Mouse (Mus musculus): Measurements from ENCODE around the gene Gstm2. TPM values are rescaled to one million over a fixed set of nuclear protein-coding genes. Genes with fewer than 3 reads are reported as not detected.
"Not testable (repeated sequence)": the region's sequence is repeated elsewhere in the genome, so short reads cannot be mapped to it uniquely, and the experiment has no call there.

Gene Gstm2
- polyA plus RNA-seq, 1 experiment from 2014 or later, result 10.9 TPM

DNA sequence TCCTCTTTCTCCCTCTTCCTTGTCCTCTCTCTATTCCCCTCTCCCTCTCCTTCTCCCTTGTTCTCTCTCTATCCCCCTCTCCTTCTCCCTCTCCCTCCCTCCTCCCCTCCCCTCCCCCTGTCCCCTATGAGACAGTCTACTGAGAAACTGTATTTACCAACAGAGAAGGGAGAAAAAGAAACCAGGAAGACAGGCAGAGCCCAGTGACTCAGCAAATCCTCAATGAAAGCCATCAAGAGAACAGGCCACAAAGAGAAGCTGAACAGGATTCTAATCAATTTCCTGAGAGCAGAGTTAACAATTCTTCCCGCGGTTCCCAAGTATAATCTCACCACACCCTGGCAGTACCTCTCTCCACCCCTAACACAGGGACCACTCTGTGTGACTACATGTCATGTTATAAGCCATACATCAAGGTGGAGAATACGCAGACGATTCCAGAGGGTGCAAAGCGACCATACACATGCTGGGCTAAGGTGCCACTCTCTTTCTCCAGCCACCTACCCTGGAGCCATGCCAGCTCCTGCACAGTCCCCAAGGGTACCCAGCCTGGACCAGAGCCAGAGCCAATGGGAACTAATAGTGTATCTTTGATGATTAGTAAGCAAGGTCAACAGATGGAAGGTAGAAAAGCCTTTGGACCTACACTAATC lies 21.5 kb downstream of the Gstm2 start:
- H3K9me3 ChIP-seq, result no peaks in the 10 kb centered on the region
- no peak overlapping the region for H3K9ac ChIP-seq
- H3K27ac ChIP-seq (replicated peaks), result no peak overlapping the region
- H3K4me3 ChIP-seq, result no peak overlapping the region
- H3K27me3 ChIP-seq, result no peaks in the 10 kb centered on the region
- no peak overlapping the region for H3K4me2 ChIP-seq
- ATAC-seq (ENCODE audit: low FRiP score, low read depth), result no peak
- WGBS, result 62% methylated on average over 5 of the region's 5 CpGs
- H3K36me3 ChIP-seq, result no peaks in the 10 kb centered on the region
- 0 out of 2 replicates have a peak, but pooled peaks cover 3% of the 10 kb centered on the region for H3K4me1 ChIP-seq (replicated peaks)

DNA sequence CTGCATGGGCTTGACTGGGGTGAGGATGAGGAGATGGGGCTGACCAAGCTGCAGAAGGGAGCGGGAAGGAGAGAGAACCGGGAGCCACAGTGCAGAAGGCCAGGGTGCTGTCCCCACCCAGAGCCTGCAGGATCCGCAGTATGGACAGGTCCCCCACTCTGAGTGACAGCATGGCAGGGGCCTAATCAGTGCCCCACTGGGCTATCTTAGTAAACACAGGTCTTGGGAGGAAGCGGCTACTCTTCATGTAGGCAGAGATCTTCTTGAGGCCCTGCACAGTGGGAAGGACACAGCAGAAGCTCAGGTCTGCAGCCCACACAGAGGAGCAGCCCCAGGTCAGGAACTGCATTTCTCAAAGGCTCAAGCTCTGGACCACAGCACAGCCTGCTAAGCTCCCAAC lies 22.2 kb downstream of the Gstm2 start:
- no peak for ATAC-seq (ENCODE audit: low FRiP score, low read depth)

DNA sequence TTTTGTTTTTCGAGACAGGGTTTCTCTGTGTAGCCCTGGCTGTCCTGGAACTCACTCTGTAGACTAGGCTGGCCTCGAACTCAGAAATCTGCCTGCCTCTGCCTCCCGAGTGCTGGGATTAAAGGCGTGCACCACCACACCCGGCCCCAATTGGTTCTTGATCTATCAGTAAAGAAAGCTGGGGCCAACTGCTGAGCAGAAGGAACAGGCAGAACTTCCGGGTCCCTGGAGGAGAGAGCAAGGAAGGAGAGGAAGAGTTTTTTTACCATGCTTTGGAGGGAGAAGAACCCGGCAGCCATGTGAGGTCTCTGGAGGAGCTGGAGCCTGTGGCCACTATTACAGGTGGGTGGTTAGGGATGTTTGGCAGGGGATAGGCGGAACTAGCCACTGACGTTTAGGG lies 31.0 kb downstream of the Gstm2 start:
- not testable (repeated sequence) for ATAC-seq (ENCODE audit: low FRiP score, low read depth); H3K27me3 ChIP-seq; H3K4me2 ChIP-seq; H3K9me3 ChIP-seq; H3K27ac ChIP-seq (replicated peaks); H3K4me1 ChIP-seq (replicated peaks); H3K9ac ChIP-seq; H3K36me3 ChIP-seq; H3K4me3 ChIP-seq
- WGBS, result 85% methylated on average over 9 of the region's 9 CpGs

More for the DNA sequence above, 22.2 kb downstream of the Gstm2 start:
- H3K27ac ChIP-seq (replicated peaks), result no peak overlapping the region
- no peaks in the 10 kb centered on the region for H3K27me3 ChIP-seq
- H3K9me3 ChIP-seq, result no peaks in the 10 kb centered on the region
- no peak overlapping the region for H3K4me2 ChIP-seq
- H3K9ac ChIP-seq, result no peak overlapping the region
- 0 out of 2 replicates have a peak, but pooled peaks cover 3% of the 10 kb centered on the region for H3K4me1 ChIP-seq (replicated peaks)
- 80% methylated on average over 4 of the region's 4 CpGs for WGBS
- H3K4me3 ChIP-seq, result no peak overlapping the region
- H3K36me3 ChIP-seq, result no peaks in the 10 kb centered on the region

DNA sequence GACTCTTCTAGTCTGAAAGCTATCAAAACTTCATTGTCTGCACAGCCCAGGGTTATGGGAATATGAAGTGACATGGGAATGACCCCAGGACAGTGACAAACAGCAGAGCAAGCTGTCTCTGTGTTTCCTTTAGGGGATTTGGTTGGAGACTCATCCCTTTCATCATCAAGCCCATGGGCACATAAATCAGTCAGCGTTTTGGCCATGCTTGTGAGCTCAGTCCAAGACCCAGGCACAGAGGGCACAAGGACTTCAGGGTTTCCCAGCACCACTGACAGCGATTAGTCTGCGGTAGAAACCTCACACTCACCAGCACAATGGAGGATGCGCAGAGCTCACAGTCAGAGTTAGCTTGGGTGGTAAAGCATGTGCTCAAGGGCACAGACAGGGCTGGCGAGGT lies 32.3 kb downstream of the Gstm2 start:
- H3K4me3 ChIP-seq, result no peak overlapping the region
- WGBS, result 77% methylated on average over 5 of the region's 5 CpGs
- no peaks in the 10 kb centered on the region for H3K9me3 ChIP-seq
- H3K4me1 ChIP-seq (replicated peaks), result no peaks in the 10 kb centered on the region
- no peaks in the 10 kb centered on the region for H3K27me3 ChIP-seq
- ATAC-seq (ENCODE audit: low FRiP score, low read depth), result peak; percentile 31; the same call in 1 of the 2 replicates
- H3K9ac ChIP-seq, result no peak overlapping the region
- H3K36me3 ChIP-seq, result no peaks in the 10 kb centered on the region
- 0 out of 2 replicates have a peak overlapping the region, but pooled peaks have one; percentile 8 for H3K27ac ChIP-seq (replicated peaks)
- H3K4me2 ChIP-seq, result no peak overlapping the region

DNA sequence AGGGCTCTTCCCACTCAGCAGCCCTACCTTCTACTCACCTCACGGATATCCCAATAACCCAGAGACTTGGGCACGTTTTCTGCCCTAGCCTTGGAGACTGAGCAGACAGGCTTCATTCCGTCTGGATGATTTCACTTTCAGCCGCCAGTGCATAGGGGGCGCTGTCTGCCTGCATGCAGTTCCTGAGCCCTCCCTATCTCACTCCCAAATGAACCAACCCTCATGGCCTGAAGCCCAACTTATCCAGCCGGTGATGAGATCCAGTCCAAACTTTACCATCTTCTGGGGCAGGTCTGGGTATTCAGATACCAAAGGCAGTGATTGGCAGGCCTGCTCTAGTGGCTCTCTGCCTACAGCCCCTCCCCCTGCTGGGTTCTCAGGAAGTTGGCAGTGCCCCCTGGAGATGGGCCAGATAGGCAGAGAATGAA lies 32.9 kb downstream of the Gstm2 start:
- Histone ChIP-seq H3K27me3 (no peaks in the 10 kb centered on the region), H3K27ac (replicated peaks) (no peak overlapping the region), H3K4me1 (replicated peaks) (no peaks in the 10 kb centered on the region), H3K4me3 (no peak overlapping the region), H3K4me2 (no peak overlapping the region), H3K9ac (no peak overlapping the region), H3K9me3 (no peaks in the 10 kb centered on the region), H3K36me3 (no peaks in the 10 kb centered on the region)
- 28% methylated on average over 6 of the region's 6 CpGs for WGBS
- ATAC-seq (ENCODE audit: low FRiP score, low read depth), result peak; percentile 93

DNA sequence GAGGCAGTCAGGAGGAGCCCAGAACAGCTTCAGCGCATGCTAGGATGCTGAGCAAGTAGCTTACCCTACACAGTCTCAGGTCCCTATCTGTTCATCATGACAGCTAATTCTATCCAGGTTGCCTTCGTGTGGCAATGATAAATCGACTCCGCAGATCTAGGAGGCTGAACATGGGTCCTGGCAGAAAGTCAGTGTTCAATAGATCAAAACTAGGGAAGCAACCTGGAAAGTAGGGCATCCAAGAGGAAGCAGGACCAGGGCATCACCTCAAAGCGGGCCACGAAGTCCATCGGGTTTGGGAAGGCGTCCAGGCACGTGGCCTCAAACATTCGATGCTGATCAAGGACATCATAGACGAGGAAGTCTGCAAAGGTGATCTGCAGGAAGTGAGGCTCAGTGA lies 35.7 kb downstream of the Gstm2 start:
- no peak for ATAC-seq (ENCODE audit: low FRiP score, low read depth)

DNA sequence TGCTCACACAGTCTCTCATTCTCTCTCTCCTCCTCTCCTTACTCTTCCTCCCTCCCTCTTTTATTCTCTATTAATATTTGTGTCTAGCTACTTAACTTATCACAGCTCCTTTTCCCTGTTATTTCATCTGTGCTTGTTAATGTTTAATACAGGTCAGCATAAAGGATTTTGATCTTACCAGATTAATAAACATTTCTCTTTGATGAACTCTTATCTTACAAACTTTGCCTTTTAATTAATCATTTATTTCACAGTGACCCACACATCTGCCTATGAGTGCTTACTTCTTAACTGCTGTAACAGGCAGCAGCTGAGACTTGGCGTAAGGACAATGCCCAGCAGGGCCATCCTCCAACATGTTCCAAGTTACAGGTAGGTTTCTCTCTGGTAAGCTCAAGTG lies 36.8 kb downstream of the Gstm2 start:
- H3K4me1 ChIP-seq (replicated peaks); ATAC-seq (ENCODE audit: low FRiP score, low read depth); H3K36me3 ChIP-seq; H3K4me2 ChIP-seq; H3K9ac ChIP-seq; H3K4me3 ChIP-seq; H3K27me3 ChIP-seq; H3K9me3 ChIP-seq; H3K27ac ChIP-seq (replicated peaks): not testable (repeated sequence)
- 91% methylated on average over 1 of the region's 1 CpGs for WGBS

More for the DNA sequence above, 35.7 kb downstream of the Gstm2 start:
- H3K9ac ChIP-seq, result no peak overlapping the region
- no peak overlapping the region for H3K4me3 ChIP-seq
- no peaks in the 10 kb centered on the region for H3K27me3 ChIP-seq
- no peak overlapping the region for H3K27ac ChIP-seq (replicated peaks)
- H3K9me3 ChIP-seq, result no peaks in the 10 kb centered on the region
- 90% methylated on average over 11 of the region's 11 CpGs for WGBS
- H3K4me1 ChIP-seq (replicated peaks), result no peaks in the 10 kb centered on the region
- no peak overlapping the region for H3K4me2 ChIP-seq
- H3K36me3 ChIP-seq, result no peaks in the 10 kb centered on the region

DNA sequence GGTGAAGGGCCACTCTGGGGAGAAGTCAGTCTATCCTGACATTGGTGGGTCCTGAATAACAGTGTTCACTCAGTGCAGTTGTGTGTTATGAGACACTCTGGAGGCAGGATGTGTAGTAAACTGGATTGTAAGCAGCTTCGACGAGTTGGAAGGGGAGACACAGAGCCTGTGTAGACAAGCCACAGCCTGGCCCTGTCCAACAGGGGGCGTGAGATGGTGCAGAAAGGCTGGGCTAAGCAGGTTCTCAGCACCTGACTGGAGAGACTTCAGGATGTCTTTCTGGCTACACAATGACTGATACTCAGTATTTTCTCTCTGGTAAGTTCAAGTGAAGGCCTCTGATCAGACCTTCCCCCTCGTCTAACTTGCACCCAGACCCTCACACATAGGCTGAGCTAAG lies 40.5 kb downstream of the Gstm2 start:
- no peak for ATAC-seq (ENCODE audit: low FRiP score, low read depth)
- Histone ChIP-seq H3K36me3 (no peaks in the 10 kb centered on the region), H3K27me3 (no peaks in the 10 kb centered on the region), H3K4me3 (no peak overlapping the region), H3K9me3 (no peaks in the 10 kb centered on the region), H3K27ac (replicated peaks) (no peak overlapping the region), H3K4me1 (replicated peaks) (peaks cover 10% of the 10 kb centered on the region), H3K4me2 (no peak overlapping the region), H3K9ac (no peak overlapping the region)
- 65% methylated on average over 4 of the region's 4 CpGs for WGBS

DNA sequence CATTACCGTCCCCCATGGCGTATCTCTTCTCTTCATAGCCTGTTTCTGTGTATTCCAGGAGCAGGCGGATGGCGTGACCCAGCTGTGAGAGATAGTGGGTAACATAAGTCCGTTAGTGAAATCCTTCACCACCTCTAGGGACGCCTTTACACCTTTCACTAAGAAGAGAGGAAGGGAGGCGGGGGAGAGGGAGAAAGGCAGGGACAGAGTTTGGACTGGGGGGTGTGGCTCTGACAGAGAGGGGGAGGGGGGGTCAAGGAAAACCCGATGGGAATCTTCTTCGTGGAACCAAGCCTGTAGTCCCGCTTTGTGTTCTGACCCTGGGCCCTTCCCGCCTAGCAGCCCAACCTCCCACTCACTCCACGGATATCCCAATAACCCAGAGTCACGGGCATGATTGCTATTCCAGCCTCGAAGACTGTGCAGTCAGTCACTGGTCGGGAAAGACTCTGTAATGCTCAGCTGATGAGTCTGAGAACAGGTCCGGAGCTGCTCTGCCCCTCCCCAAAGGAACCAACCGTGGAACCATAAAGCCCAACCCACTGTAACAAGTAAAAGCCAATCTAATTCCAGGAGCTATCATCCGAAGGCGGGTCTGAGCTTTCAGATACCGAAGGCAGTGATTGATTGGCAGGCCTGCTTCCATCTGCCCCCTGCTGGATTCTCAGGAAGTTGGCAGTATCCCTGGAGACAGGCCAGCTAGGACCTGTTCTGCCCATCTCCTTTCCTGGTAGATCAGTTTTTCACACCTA lies 42.8 kb downstream of the Gstm2 start, which contains the start of gene Gstm6:
Gene Gstm6 (minus strand): TSS at position 511 of the 752 bp plus-strand sequence.
- no peak within 1 kb of the TSS for H3K9ac ChIP-seq

DNA sequence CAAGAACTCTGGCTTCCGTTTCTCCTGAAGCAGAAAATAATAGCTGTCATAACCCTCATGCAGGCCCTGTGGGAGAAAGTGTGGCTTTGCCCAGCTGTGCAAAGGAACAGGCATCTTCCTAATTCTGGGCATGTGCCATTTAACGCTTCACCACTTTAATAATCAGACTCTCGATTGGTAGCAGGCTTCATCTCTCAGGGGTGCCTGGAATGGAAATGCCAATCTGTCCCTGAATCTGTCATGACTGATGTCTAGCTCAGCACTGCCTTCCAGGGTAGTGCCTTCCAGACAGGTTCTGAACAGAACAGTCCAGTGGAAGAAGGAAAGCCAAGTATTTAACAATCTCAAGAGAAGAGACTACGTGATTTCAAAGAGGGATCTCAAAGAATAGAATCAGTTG lies 45.0 kb downstream of the Gstm2 start:
- H3K27me3 ChIP-seq, result no peaks in the 10 kb centered on the region; the same call in 1 of the 2 replicates
- peaks cover 26% of the 10 kb centered on the region for H3K4me1 ChIP-seq (replicated peaks)
- ATAC-seq (ENCODE audit: low FRiP score, low read depth), result no peak
- H3K9ac ChIP-seq, result no peak overlapping the region
- WGBS, result 50% methylated on average over 4 of the region's 4 CpGs
- no peaks in the 10 kb centered on the region for H3K36me3 ChIP-seq
- no peak overlapping the region; the same call in 1 of the 2 replicates for H3K27ac ChIP-seq (replicated peaks)
- H3K9me3 ChIP-seq, result no peaks in the 10 kb centered on the region
- no peak overlapping the region for H3K4me3 ChIP-seq
- H3K4me2 ChIP-seq, result no peak overlapping the region

More for the DNA sequence above, 42.8 kb downstream of the Gstm2 start, which contains the start of gene Gstm6:
- Histone ChIP-seq H3K36me3 (no peaks in the 10 kb centered on the region), H3K4me1 (replicated peaks) (peaks cover 26% of the 10 kb centered on the region), H3K4me2 (peak within 1 kb of the TSS; percentile 43), H3K27ac (replicated peaks) (no peak within 1 kb of the TSS), H3K27me3 (no peaks in the 10 kb centered on the region), H3K9me3 (no peaks in the 10 kb centered on the region), H3K4me3 (peak within 1 kb of the TSS; percentile 22)
- 16% methylated on average over 20 of the region's 20 CpGs for WGBS
- ATAC-seq (ENCODE audit: low FRiP score, low read depth), result peak; percentile 88

DNA sequence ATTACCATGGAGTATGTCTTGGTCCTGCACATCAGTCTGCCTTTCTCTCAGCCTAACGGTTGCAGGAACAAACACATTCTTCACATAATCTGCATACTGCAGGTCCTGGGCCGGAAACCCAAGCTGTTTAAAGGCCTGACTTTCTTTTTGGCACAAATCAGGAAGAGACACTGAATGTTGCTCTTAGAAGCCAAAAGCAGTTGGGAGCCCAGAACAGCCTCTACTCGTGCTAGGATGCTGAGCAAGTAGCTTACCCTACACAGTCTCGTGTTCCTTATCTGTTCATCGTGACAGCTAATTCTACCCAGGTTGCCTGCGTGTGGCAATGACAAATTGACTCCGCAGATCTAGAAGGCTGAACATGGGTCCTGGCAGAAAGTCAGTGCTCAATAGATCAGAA lies 45.7 kb downstream of the Gstm2 start:
- Histone ChIP-seq H3K27me3 (no peaks in the 10 kb centered on the region; the same call in 1 of the 2 replicates), H3K4me2 (no peak overlapping the region)

DNA sequence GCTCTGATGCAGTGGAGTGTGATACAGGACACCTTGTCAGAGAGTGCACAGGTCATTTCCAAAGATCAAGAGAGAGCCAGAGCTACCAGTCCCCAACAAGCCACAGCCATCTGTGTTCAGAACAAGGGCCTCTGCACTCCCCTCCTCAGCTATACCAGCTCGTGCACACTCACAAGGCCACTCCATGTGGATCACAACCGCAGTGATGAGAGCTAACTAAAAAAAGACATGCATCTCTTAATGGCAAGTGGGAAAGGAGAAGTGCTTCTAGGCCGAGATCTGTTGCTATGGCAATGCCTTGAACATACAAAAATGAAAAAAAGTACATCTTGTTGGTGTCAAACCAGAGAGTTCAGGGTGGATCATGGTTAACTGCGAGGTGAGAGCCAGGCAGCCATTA lies 46.4 kb downstream of the Gstm2 start:
- H3K36me3 ChIP-seq, result no peaks in the 10 kb centered on the region
- no peaks in the 10 kb centered on the region for H3K9me3 ChIP-seq
- no peak overlapping the region for H3K9ac ChIP-seq
- no peak for ATAC-seq (ENCODE audit: low FRiP score, low read depth)
- H3K27me3 ChIP-seq, result no peaks in the 10 kb centered on the region; the same call in 1 of the 2 replicates
- 0 out of 2 replicates have a peak overlapping the region, but pooled peaks have one; percentile 4 for H3K27ac ChIP-seq (replicated peaks)
- 46% methylated on average over 4 of the region's 4 CpGs for WGBS
- H3K4me1 ChIP-seq (replicated peaks), result peaks cover 26% of the 10 kb centered on the region
- no peak overlapping the region for H3K4me3 ChIP-seq
- H3K4me2 ChIP-seq, result no peak overlapping the region

More for the DNA sequence above, 45.7 kb downstream of the Gstm2 start:
- H3K36me3 ChIP-seq, result no peaks in the 10 kb centered on the region
- WGBS, result 73% methylated on average over 7 of the region's 7 CpGs
- H3K4me1 ChIP-seq (replicated peaks), result peaks cover 26% of the 10 kb centered on the region
- no peak overlapping the region for H3K9ac ChIP-seq
- no peaks in the 10 kb centered on the region for H3K9me3 ChIP-seq
- no peak overlapping the region; the same call in 1 of the 2 replicates for H3K27ac ChIP-seq (replicated peaks)
- no peak overlapping the region for H3K4me3 ChIP-seq
- ATAC-seq (ENCODE audit: low FRiP score, low read depth), result no peak
